Mouse (Mus musculus) heart, adult 8-10 months (tissue): ENCODE measurements at regions not wholly inside any gene's neighbourhood (a gene's known extent, or its start where the extent isn't known, plus 50 kb on each side); places are given as distances from the start of the nearest gene placed in this dataset.

Experiments
- DNase-seq: peaks from one replicate; pipeline ENCODE4 v3.0.0; 2022; ENCODE audit warnings: low spot score

GRCm38 (mm10) chr9:71058655-71059054 lies 106.6 kb upstream of the Lipc start:
- no peak for DNase-seq

GRCm38 (mm10) chr9:71056836-71057235 lies 104.8 kb upstream of the Lipc start:
- no peak for DNase-seq

- peak; percentile 32 for DNase-seq
These were observed 91.9 kb upstream of the Lipc start for GRCm38 (mm10) chr9:71043899-71044298.

GRCm38 (mm10) chr9:71035286-71035685 lies 83.3 kb upstream of the Lipc start:
- DNase-seq = no peak

- no peak for DNase-seq
These were observed 80.1 kb upstream of the Lipc start for GRCm38 (mm10) chr9:71032156-71032555.

GRCm38 (mm10) chr9:71030203-71030921 lies 78.3 kb upstream of the Lipc start:
- DNase-seq = no peak

GRCm38 (mm10) chr9:71028102-71028501 lies 76.1 kb upstream of the Lipc start:
- no peak for DNase-seq

GRCm38 (mm10) chr9:71027626-71028025 lies 75.6 kb upstream of the Lipc start:
- no peak for DNase-seq

GRCm38 (mm10) chr9:71025196-71025595 lies 73.2 kb upstream of the Lipc start:
- no peak for DNase-seq

- no peak for DNase-seq
These were observed 66.2 kb upstream of the Lipc start for GRCm38 (mm10) chr9:71018206-71018605.

- DNase-seq = no peak
These were observed 65.6 kb upstream of the Lipc start for GRCm38 (mm10) chr9:71017396-71018179.

- DNase-seq = no peak
These were observed 63.9 kb upstream of the Lipc start for GRCm38 (mm10) chr9:71015942-71016341.

- no peak for DNase-seq
These were observed 63.4 kb upstream of the Lipc start for GRCm38 (mm10) chr9:71015400-71015799.

- no peak for DNase-seq
These were observed 60.4 kb upstream of the Lipc start for GRCm38 (mm10) chr9:71012399-71012798.

GRCm38 (mm10) chr9:71004631-71005030 lies 52.6 kb upstream of the Lipc start:
- DNase-seq = no peak
